Mouse (Mus musculus) right cerebral cortex, postnatal 10 days (tissue): ENCODE data around the gene Gm3417.
"Not testable (repeated sequence)": the region's sequence is repeated elsewhere in the genome, so short reads cannot be mapped to it uniquely, and the experiment has no call there.

ENCODE experiments used
- DNase-seq, 2 experiments: peaks; one replicate each; pipeline ENCODE4 v3.0.0; 2021; ENCODE audit warnings: low spot score in 2 of 2

The Gm3417 gene

GRCm38 (mm10) chr17:14978362-14979038 lies at the start of gene Gm3417, which contains the start of gene 9030025P20Rik:
Gene Gm3417 (minus strand): TSS chr17:14978790.
Gene 9030025P20Rik (plus strand): TSS chr17:14978468.
- DNase-seq = not testable (repeated sequence)

DNA sequence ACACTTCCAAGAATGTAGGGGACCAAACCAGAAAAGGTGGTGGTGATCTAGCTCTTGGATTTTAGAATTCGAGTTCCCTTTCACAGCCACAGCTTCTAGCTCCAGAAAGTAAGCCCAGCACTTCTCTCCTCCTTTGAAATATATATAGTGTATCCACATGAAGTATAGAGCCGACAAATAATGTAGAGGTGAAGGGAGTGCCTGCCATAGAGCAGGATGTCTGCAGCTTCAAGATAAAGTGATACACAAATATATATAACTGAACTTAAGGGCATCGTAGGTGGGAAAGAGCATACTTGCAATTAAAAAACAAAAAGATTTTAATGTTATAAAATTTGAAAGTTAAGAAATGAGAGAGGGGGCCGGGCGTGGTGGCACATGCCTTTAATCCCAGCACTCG lies 46.9 kb upstream of the Gm3417 start:
- DNase-seq = not testable (repeated sequence)

DNA sequence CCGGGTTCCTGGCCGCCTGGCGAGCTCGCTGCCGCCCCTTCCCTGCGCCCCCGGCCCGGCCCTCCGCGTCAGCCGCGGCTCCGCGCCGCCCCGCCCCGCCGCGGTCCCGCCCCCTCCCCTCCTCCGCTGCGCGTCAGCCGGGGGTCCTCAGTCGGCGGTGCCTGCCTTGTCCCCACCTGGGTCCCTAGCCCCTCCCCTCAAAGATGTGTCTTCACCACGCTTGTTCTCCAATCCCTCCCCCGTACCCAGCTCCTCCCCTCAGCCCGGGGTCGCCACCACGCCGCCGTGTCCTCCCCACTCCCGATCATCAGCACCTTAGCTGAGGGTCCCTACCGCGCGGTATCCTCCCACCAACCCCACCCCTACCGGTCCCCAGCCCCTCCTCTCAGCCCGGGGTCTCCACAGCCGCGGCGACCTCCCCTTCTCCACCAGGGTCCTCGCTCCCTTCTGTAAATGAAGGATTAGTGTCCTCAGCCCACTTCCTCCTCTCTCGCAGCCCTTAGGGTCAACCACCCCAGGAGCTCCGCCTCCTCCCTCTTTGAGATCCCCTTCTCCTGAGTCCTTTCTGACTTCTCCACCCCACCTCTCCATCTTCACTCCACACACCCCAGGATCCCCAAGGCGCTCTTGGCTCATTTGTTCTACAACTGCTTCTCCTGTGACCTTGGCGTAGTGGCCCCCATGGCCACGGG lies 46.1 kb upstream of the Gm3417 start:
- not testable (repeated sequence) for DNase-seq

DNA sequence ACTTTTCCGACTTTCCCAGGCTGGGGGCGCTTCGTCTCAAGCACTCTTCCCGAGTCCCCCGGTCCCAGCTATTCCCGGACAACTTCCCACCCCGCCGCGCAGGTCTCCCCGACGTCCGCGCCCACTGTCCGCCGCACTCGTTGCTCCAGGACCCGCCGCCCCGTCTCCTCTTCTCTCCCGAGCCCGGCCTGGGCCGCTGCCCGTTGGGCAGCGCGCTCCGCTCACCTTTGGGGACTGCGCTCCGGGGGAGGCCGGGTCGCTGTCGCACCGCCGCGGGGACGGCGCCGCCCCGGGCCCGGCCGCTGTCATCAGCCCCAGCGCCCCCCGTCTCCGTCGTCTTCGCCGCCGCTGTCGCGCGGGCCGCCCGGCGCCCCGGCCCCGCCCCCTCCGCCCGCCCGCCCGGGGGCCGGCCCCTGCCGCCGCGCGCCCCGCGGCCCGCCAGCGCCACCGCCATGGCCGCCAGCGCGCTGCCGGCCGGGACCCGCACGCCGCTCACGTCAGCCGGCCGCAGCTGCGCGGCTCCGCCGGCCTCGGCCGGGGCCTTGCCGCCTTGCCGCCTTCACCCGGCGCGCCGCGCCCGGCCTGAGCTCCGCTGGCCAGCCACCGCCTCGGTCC lies 45.4 kb upstream of the Gm3417 start:
- DNase-seq = not testable (repeated sequence)

DNA sequence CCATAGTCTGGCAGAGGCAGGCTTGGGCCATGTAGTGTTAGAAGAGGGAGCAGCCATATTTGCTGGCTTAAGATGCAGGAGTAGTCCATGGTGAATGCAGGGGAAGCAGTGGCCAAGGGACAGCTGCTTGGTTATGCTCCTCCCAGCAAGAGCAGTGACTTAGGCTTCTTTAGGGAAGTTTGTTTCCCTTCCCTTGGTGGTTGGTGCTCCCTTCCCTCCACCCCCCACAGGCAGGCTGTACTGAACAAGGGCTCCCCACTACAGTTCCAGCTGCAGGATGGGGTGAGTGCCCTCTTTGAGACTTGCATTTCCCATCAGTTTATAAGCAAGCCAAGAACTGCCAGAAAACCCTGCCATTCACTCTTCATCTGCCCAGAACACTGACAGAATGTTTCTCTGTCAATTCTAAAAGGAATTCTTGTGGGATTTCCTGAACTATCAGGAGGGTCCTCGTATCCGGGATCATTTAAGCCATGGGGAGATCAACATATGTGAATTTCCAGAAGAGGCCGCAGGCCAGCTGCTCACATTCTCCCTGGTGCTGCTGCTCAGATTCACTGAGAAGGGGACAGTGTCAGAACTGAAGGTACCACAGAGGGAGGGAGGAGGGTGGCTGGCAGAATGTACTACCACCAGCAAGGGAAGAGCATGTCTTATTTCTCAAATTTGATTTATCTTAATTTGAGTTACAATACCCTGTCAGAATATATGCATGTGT lies 43.1 kb upstream of the Gm3417 start:
- DNase-seq = peak; percentile 39 to 56

- not testable (repeated sequence) for DNase-seq
Observed at GRCm38 (mm10) chr17:15009706-15010413, 31.3 kb upstream of the Gm3417 start, which contains the start of gene Gm3435. Gene Gm3435 (plus strand): TSS chr17:15010176.

- not testable (repeated sequence) for DNase-seq
Observed at GRCm38 (mm10) chr17:15009088-15009487, 30.5 kb upstream of the Gm3417 start.

GRCm38 (mm10) chr17:15000047-15000446 lies 21.5 kb upstream of the Gm3417 start:
- not testable (repeated sequence) for DNase-seq

DNA sequence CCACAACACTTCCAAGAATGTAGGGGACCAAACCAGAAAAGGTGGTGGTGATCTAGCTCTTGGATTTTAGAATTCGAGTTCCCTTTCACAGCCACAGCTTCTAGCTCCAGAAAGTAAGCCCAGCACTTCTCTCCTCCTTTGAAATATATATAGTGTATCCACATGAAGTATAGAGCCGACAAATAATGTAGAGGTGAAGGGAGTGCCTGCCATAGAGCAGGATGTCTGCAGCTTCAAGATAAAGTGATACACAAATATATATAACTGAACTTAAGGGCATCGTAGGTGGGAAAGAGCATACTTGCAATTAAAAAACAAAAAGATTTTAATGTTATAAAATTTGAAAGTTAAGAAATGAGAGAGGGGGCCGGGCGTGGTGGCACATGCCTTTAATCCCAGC lies 15.6 kb upstream of the Gm3417 start:
- not testable (repeated sequence) for DNase-seq

- DNase-seq = not testable (repeated sequence)
Observed at GRCm38 (mm10) chr17:14993139-14993832, 14.7 kb upstream of the Gm3417 start.

- not testable (repeated sequence) for DNase-seq
Observed at GRCm38 (mm10) chr17:14992522-14993138, 14.0 kb upstream of the Gm3417 start.

- DNase-seq = peak; percentile 9 to 21
Observed at GRCm38 (mm10) chr17:14990116-14990702, 11.6 kb upstream of the Gm3417 start.

- not testable (repeated sequence) for DNase-seq
Observed at GRCm38 (mm10) chr17:14977718-14978361, 750 bp downstream of the Gm3417 start.

DNA sequence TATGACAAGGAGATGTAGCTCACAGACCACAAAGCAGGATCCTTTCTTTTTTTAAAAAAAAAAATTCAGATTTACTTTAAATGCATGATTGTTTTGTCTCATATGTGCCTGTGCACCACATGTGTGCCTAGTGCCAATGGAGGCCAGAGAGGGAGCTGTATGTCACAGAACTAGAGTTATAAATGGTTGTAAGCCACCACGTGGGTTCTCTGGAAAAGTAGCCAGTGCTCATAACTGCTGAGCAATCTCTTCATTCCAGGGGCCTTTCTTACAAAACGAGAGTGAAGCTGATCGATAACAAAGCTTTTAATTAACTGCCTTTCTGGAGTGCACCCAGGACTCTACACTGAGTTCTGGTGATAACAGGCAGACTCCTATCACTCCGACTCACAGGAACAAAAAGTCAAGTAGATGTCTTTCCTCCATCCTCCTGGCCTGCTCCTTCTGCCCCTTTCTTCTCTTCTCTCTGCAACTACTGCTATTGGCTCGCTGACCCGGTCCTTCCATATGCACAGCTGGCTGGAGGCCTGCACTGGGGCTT lies 10.1 kb downstream of the Gm3417 start:
- DNase-seq = not testable (repeated sequence)

- DNase-seq = not testable (repeated sequence)
Observed at GRCm38 (mm10) chr17:14961557-14962154, 16.9 kb downstream of the Gm3417 start.

DNA sequence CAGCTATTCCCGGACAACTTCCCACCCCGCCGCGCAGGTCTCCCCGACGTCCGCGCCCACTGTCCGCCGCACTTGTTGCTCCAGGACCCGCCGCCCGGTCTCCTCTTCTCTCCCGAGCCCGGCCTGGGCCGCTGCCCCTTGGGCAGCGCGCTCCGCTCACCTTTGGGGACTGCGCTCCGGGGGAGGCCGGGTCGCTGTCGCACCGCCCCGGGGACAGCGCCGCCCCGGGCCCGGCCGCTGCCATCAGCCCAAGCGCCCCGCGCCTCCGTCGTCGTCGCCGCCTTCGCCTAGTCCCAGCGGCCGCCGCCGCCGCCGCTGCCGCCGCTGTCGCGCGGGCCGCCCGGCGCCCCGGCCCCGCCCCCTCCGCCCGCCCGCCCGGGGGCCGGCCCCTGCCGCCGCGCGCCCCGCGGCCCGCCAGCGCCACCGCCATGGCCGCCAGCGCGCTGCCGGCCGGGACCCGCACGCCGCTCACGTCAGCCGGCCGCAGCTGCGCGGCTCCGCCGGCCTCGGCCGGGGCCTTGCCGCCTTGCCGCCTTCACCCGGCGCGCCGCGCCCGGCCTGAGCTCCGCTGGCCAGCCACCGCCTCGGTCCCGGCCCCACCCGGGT lies 17.5 kb downstream of the Gm3417 start, which contains the start of gene Phf10:
Phf10 (minus strand) TSS at position 323 of the 606 bp plus-strand sequence.
- peak in 1 of 2 experiments; percentile 47 for DNase-seq

DNA sequence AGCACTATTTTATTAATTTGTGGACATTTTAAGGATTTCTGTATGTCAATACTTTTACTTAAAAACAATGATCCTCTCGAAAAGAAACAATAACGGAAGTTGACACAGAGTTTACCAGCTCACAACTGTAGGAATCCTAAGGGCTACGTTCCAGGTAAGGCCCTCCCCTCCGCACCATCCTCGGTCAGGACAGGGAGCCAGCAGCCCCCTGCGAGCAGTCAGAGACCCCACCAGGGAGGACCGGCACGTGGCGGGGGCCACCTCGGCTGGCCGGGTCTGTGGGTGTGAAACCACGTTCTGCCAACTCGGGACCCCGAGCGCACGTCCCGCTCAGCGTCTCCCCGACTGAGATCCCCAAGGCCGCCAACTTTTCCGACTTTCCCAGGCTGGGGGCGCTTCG lies 18.1 kb downstream of the Gm3417 start:
- peak in 1 of 2 experiments; percentile 28 for DNase-seq

DNA sequence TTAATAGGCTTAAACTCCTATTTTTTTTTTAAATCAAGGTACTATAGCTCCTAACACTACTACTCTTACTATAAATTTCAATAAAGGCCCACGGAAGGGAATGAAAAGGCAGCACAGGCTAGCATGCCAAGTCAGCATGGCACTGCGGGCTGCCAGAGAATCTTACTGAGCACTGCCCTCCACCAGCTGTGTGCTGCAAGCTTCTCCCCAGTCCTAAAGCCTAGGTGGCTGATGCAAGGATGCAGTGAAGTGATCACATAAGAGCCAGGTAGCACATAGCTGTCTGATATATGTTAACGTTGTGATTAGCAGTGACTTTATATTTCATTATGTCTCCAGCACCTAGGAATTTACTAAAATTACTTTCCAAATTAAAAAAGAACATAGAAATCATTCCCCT lies 18.6 kb downstream of the Gm3417 start:
- peak; percentile 28 to 35 for DNase-seq
